Mouse (Mus musculus) adrenal gland, adult 18-20 months (tissue): ENCODE measurements around the gene Vps51. TPM values are rescaled to one million over a fixed set of nuclear protein-coding genes. Genes with fewer than 3 reads are reported as not detected.

Experiments
- DNase-seq, 2 experiments: peaks; one replicate each; pipeline ENCODE4 v3.0.0; 2021 to 2022; ENCODE audit warnings: low spot score in 2 of 2
- microRNA-seq, 2 experiments: library from miRNA; unstranded; fragments of <30 nt; microRNA quantifications; one replicate each; pipeline ENCODE4 v1.2.0; 2021; ENCODE audit warnings: borderline number of aligned reads in 2 of 2
- total RNA-seq, 2 experiments: library from RNA; stranded (reverse); gene quantifications; 1 replicate in 1 of 2; 2 replicates in 1 of 2; pipeline ENCODE4 v1.2.3; 2021

The Vps51 gene
- total RNA-seq, 2 experiments from 2014 or later = 51.6 to 58.8 TPM

- DNase-seq = peak; percentile 84 to 89
These were observed 58.6 kb downstream of the Vps51 start for GRCm38 (mm10) chr19:6018142-6019089.

Small RNA genes lying within 50 kb of the gene (microRNA-seq; reads per million reads assigned to microRNA genes)
- gene Mir6988 = 0.95 to 1.2 reads per million in 2 experiments

Other genes starting within 250 kb of the Vps51 start
- gene Frmd8, start 202.0 kb downstream of the Vps51 start, total RNA-seq = 10 to 100 TPM; 21.1 to 42.8 TPM
- 10 to 100 TPM in 1 of 2 experiments, 1 to 10 TPM in 1; 4.9 to 19.0 TPM for gene Slc25a45, start 199.4 kb downstream of the Vps51 start, total RNA-seq
- gene Tigd3, start 183.1 kb downstream of the Vps51 start, total RNA-seq = 1 to 10 TPM in 1 of 2 experiments, under 1 TPM in 1; 0.90 to 1.1 TPM
- 100 to 1,000 TPM; 111 to 129 TPM for gene Dpf2, start 164.2 kb downstream of the Vps51 start, total RNA-seq
- gene Cdc42ep2, start 152.4 kb downstream of the Vps51 start, total RNA-seq = 1 to 10 TPM; 5.2 to 8.0 TPM
- gene Pola2, start 113.0 kb downstream of the Vps51 start, total RNA-seq = 10 to 100 TPM; 15.5 to 16.8 TPM
- gene Slc22a20, start 91.1 kb downstream of the Vps51 start, total RNA-seq = not detected
- 10 to 100 TPM; 31.6 to 35.5 TPM for gene Capn1, start 61.3 kb downstream of the Vps51 start, total RNA-seq
- 10 to 100 TPM; 49.7 to 71.3 TPM for gene Syvn1, start 30.7 kb downstream of the Vps51 start, total RNA-seq
- 10 to 100 TPM; 53.3 to 59.7 TPM for gene Mrpl49, start 19.4 kb downstream of the Vps51 start, total RNA-seq
- 1,000 to 10,000 TPM; 1,067 to 1,157 TPM for gene Fau, start 19.4 kb downstream of the Vps51 start, total RNA-seq
- gene Znhit2, start 16.0 kb downstream of the Vps51 start, total RNA-seq = 10 to 100 TPM; 29.1 to 32.9 TPM
- gene Tm7sf2, start 8.9 kb downstream of the Vps51 start, total RNA-seq = 10 to 100 TPM; 19.7 to 36.7 TPM
- not detected for gene Tmem262, start 2.8 kb upstream of the Vps51 start, total RNA-seq
- not detected for gene Gm28374, start 5.0 kb upstream of the Vps51 start, total RNA-seq
- 10 to 100 TPM; 29.8 to 34.1 TPM for gene Zfpl1, start 7.7 kb upstream of the Vps51 start, total RNA-seq
- under 1 TPM; 0.58 to 0.60 TPM for gene Cdca5, start 7.8 kb upstream of the Vps51 start, total RNA-seq
- gene AC131692.1, start 17.2 kb upstream of the Vps51 start, total RNA-seq = not detected
- gene Naaladl1, start 28.6 kb upstream of the Vps51 start, total RNA-seq = not detected
- gene Sac3d1, start 41.4 kb upstream of the Vps51 start, total RNA-seq = 10 to 100 TPM; 12.9 to 17.2 TPM
- 10 to 100 TPM; 26.8 to 28.1 TPM for gene Snx15, start 51.1 kb upstream of the Vps51 start, total RNA-seq
- 1 to 10 TPM; 1.6 to 3.1 TPM for gene Batf2, start 63.8 kb upstream of the Vps51 start, total RNA-seq
- 10 to 100 TPM; 84.7 to 87.7 TPM for gene Arl2, start 64.3 kb upstream of the Vps51 start, total RNA-seq
- 1 to 10 TPM in 1 of 2 experiments, under 1 TPM in 1; 0.99 to 1.3 TPM for gene Majin, start 107.2 kb upstream of the Vps51 start, total RNA-seq
- 10 to 100 TPM; 21.9 to 24.2 TPM for gene Gpha2, start 149.1 kb upstream of the Vps51 start, total RNA-seq
- 100 to 1,000 TPM in 1 of 2 experiments, 10 to 100 TPM in 1; 97.0 to 115 TPM for gene Ppp2r5b, start 158.6 kb upstream of the Vps51 start, total RNA-seq
- 10 to 100 TPM; 26.4 to 37.1 TPM for gene Atg2a, start 164.4 kb upstream of the Vps51 start, total RNA-seq
- 100 to 1,000 TPM; 112 to 157 TPM for gene Ehd1, start 199.5 kb upstream of the Vps51 start, total RNA-seq
- gene Cdc42bpg, start 229.2 kb upstream of the Vps51 start, total RNA-seq = 10 to 100 TPM; 15.1 to 19.3 TPM